Mouse (Mus musculus) forebrain, embryonic 14.5 days (tissue): ENCODE measurements at regions not wholly inside any gene's neighbourhood (a gene's known extent, or its start where the extent isn't known, plus 50 kb on each side); places are given as distances from the start of the nearest gene placed in this dataset.

ENCODE experiments used
- ATAC-seq: fragments of 200-750 bp; cut with Nextera tagmentation; 2 replicates; pipeline ENCODE4 v1.8.0; 2017; ENCODE audit warnings: mild to moderate bottlenecking, moderate library complexity
- DNase-seq: peaks from one replicate; pipeline ENCODE4 v3.0.0-alpha.2; 2015; ENCODE audit warnings: low spot score
- H3K27ac ChIP-seq: fragments of 300-500 bp; sonication (generic); 2 replicates; pipeline ENCODE4 v1.5.1; 2014; ENCODE audit warnings: low read depth, mild to moderate bottlenecking, control low read depth, low read length, moderate library complexity
- H3K27me3 ChIP-seq: fragments of 300-500 bp; sonication (generic); replicated peaks from 2 replicates; pipeline ENCODE4 v1.6.1; 2014; ENCODE audit warnings: low read length, control low read depth, mixed read lengths; ENCODE audit not compliant: control insufficient read depth, insufficient read depth
- H3K36me3 ChIP-seq: fragments of 300-500 bp; sonication (generic); 2 replicates; pipeline ENCODE4 v1.6.1; 2014; ENCODE audit warnings: low read length, control low read depth; ENCODE audit not compliant: control insufficient read depth, insufficient read depth
- H3K4me1 ChIP-seq: fragments of 300-500 bp; sonication (generic); 2 replicates; pipeline ENCODE4 v1.6.1; 2014; ENCODE audit warnings: antibody characterized with exemption, low read length, control low read depth; ENCODE audit not compliant: control insufficient read depth, insufficient read depth
- H3K4me2 ChIP-seq: fragments of 300-500 bp; sonication (generic); 2 replicates; pipeline ENCODE4 v1.6.1; 2014; ENCODE audit warnings: mild to moderate bottlenecking, control low read depth, low read length
- H3K4me3 ChIP-seq: fragments of 300-500 bp; sonication (generic); 2 replicates; pipeline ENCODE4 v1.5.1; 2014; ENCODE audit warnings: low read depth, low read length, control low read depth
- H3K9ac ChIP-seq: fragments of 300-500 bp; sonication (generic); 2 replicates; pipeline ENCODE4 v1.6.1; 2014; ENCODE audit warnings: mild to moderate bottlenecking, low read length, control low read depth, moderate library complexity
- H3K9me3 ChIP-seq: fragments of 300-500 bp; sonication (generic); replicated peaks from 2 replicates; pipeline ENCODE4 v1.6.1; 2016; ENCODE audit warnings: low read length, control low read depth, mixed read lengths; ENCODE audit not compliant: control insufficient read depth
- WGBS: fragments of 180-500 bp; shearing (Covaris S2); extraction: QIAGEN DNeasy Blood & Tissue Kit; methylation state at CpG from one replicate; pipeline ENCODE4 v1.1.7; 2014; 5-methylcytosine and 5-hydroxymethylcytosine counted together

GRCm38 (mm10) chr19:20240471-20240870 is 150.3 kb downstream of the Anxa1 start:
- ATAC-seq (0 out of 2 replicates have a peak, but pooled peaks have one; percentile 20), DNase-seq (peak; percentile 46)
- no peak overlapping the region for H3K9ac ChIP-seq
- H3K36me3 ChIP-seq, result no peaks in the 10 kb centered on the region
- H3K4me2 ChIP-seq, result no peak overlapping the region
- H3K27ac ChIP-seq, result no peak overlapping the region
- H3K4me1 ChIP-seq, result no peaks in the 10 kb centered on the region
- no peaks in the 10 kb centered on the region for H3K27me3 ChIP-seq
- H3K9me3 ChIP-seq, result no peaks in the 10 kb centered on the region
- WGBS, result 33% methylated on average over 1 of the region's 1 CpGs
- H3K4me3 ChIP-seq, result no peak overlapping the region

DNA sequence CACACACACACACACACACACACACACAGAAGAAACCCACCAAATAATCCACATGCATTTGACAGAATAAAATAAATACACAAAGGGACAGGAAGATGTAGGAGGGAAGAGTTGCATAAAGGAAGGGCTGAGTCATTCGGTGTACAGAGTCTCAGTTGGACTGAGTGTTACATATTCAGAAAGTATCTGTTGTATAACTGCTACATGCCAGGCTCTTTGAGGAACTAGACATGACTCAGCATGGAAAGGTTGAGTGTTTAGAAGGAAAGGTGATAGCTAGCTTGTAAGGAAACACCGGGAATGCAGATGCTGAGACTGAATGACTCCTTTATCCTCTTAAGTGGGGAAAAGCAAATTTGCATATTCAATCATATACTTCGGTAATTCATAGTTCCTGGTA is 151.3 kb downstream of the Anxa1 start:
- Histone ChIP-seq H3K4me3 (no peak overlapping the region), H3K4me2 (no peak overlapping the region), H3K9ac (no peak overlapping the region), H3K27me3 (no peaks in the 10 kb centered on the region), H3K36me3 (no peaks in the 10 kb centered on the region), H3K27ac (no peak overlapping the region), H3K4me1 (no peaks in the 10 kb centered on the region), H3K9me3 (no peaks in the 10 kb centered on the region)
- 42% methylated on average over 3 of the region's 3 CpGs for WGBS
- ATAC-seq, result no peak
- DNase-seq, result no peak

- Histone ChIP-seq H3K4me1 (no peaks in the 10 kb centered on the region), H3K36me3 (no peaks in the 10 kb centered on the region), H3K27me3 (no peaks in the 10 kb centered on the region), H3K4me2 (no peak overlapping the region), H3K4me3 (no peak overlapping the region), H3K27ac (no peak overlapping the region), H3K9me3 (no peaks in the 10 kb centered on the region), H3K9ac (no peak overlapping the region)
- ATAC-seq (no peak), DNase-seq (no peak)
- whole genome bisulfite sequencing, result 79% methylated on average over 7 of the region's 7 CpGs
Observed at GRCm38 (mm10) chr19:20226756-20227155, 164.0 kb downstream of the Anxa1 start.

- H3K9me3 ChIP-seq, result no peaks in the 10 kb centered on the region
- H3K4me1 ChIP-seq, result no peaks in the 10 kb centered on the region
- no peak for ATAC-seq
- no peak overlapping the region for H3K4me2 ChIP-seq
- no peak overlapping the region for H3K9ac ChIP-seq
- H3K36me3 ChIP-seq, result no peaks in the 10 kb centered on the region
- H3K27me3 ChIP-seq, result no peaks in the 10 kb centered on the region
- DNase-seq, result no peak
- no peak overlapping the region for H3K27ac ChIP-seq
- H3K4me3 ChIP-seq, result no peak overlapping the region
Observed at GRCm38 (mm10) chr19:20217389-20217788, 173.4 kb downstream of the Anxa1 start.

DNA sequence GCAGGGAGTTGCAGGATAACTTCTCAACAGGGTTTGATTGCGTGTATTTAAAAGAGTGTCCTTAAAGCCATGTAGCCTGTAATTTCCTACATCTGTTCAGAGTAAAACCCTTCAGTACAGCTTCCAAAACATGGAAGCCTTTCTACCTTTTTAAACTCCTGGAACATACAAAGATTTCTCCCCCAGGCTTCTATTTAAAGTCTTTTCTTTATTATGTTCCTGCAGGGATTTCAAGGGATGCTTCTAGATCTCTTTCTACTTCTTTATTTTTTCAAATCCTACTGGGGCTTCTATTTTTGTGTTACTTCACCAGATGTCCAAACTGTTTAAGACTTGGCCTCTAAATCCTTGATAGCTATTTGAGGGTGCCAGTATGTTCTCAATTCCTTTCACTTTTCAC is 196.2 kb downstream of the Anxa1 start:
- no peaks in the 10 kb centered on the region for H3K36me3 ChIP-seq
- DNase-seq, result no peak
- H3K4me1 ChIP-seq, result no peaks in the 10 kb centered on the region
- H3K9ac ChIP-seq, result no peak overlapping the region
- no peak overlapping the region for H3K4me2 ChIP-seq
- H3K27ac ChIP-seq, result no peak overlapping the region
- no peak overlapping the region for H3K4me3 ChIP-seq
- ATAC-seq, result no peak
- WGBS, result 89% methylated on average over 1 of the region's 1 CpGs
- no peaks in the 10 kb centered on the region for H3K9me3 ChIP-seq
- no peaks in the 10 kb centered on the region for H3K27me3 ChIP-seq

DNA sequence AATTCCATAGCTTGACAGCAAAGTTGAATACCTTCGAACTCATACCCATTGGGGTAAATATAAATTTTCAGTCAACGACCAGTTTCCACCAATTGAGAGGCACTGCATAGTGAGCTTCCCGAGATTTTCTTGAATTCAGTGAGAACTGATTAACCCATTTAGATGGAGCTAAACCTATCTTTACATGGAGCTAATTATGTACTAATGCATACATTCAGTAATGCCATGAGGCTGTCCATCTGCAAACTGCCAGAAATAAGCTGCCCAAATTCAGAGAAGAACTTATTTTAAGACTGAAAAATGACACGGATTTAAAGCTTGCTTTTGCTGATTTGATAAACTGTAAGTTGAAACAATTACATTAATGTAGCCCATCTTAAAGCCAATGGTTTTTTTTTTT is 208.9 kb downstream of the Anxa1 start:
- Histone ChIP-seq H3K27me3 (no peaks in the 10 kb centered on the region), H3K9ac (no peak overlapping the region), H3K27ac (no peak overlapping the region), H3K4me1 (no peaks in the 10 kb centered on the region), H3K36me3 (no peaks in the 10 kb centered on the region), H3K4me3 (no peak overlapping the region), H3K4me2 (no peak overlapping the region), H3K9me3 (no peaks in the 10 kb centered on the region)
- 83% methylated on average over 4 of the region's 4 CpGs for WGBS
- no peak for ATAC-seq
- no peak for DNase-seq

DNA sequence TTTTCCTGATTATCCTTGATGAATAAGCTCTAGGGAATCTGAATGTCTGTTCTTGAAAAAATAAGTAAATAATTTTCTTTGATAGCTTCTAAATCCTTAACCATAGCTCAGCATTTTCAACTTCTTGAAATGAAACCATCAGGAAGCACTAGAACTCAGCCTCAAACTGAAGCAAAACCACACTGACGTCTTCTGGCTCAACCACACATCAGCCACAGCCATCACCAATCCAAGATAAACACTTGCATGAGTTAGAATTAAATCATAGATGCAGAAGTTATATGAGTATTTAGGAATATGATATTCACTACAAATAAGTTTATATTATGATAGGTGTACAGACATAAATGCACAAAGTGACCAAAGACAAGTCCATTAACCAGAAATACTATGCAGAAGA is 229.2 kb downstream of the Anxa1 start:
- H3K36me3 ChIP-seq, result no peaks in the 10 kb centered on the region
- ATAC-seq (no peak), DNase-seq (no peak)
- no peaks in the 10 kb centered on the region for H3K9me3 ChIP-seq
- H3K4me3 ChIP-seq, result no peak overlapping the region
- H3K4me2 ChIP-seq, result no peak overlapping the region
- H3K9ac ChIP-seq, result no peak overlapping the region
- 90% methylated on average over 1 of the region's 1 CpGs for WGBS
- no peaks in the 10 kb centered on the region for H3K4me1 ChIP-seq
- no peak overlapping the region for H3K27ac ChIP-seq
- H3K27me3 ChIP-seq, result no peaks in the 10 kb centered on the region

DNA sequence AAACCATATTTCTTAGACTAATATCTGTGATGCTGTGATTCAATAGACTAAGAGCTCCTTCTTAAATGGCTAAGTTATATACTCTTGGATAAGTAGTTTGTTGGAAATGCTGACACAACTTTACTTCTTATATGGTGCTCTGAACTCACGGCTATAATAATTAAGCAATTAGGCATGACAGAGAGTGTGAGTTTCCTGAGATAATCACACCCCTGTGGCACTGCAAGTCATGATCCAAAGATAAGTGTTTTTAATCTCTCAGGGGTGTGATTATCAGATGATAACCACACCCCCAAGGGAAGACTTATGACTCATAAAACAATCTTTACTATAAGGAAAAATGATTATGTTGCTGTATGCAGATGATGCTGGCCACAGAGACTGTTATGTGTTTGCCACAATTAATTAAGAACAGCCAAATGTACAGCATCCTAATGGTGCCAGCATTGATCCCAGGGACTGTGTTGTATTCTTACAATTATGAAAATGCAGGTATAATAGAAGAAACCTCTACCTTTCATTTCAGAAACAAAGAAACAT is 234.3 kb downstream of the Anxa1 start:
- Histone ChIP-seq H3K4me2 (no peak overlapping the region), H3K36me3 (no peaks in the 10 kb centered on the region), H3K27ac (no peak overlapping the region), H3K9ac (no peak overlapping the region), H3K27me3 (no peaks in the 10 kb centered on the region), H3K4me1 (no peaks in the 10 kb centered on the region), H3K9me3 (no peaks in the 10 kb centered on the region), H3K4me3 (no peak overlapping the region)
- WGBS, result 54% methylated on average over 1 of the region's 1 CpGs
- DNase-seq, result no peak
- no peak for ATAC-seq

DNA sequence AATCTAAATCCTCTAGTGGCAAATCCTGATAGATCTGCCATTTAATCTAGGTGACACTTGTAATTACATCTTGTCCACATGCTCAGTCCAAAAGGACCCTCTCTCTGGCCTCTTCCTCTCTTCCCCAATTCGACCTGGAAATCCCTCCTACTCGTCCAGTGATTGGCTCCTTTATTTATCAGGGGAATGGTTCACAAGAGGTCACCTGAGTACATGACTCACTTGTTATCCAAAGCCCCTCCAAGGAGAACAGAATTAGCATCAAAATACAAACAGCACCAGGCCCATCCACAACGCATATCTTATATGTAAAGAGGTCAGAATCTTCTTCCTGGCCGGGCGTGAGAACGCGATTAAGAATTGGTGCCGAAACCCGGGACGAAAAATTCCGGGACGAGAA is 251.2 kb downstream of the Anxa1 start:
- Histone ChIP-seq H3K27me3 (no peaks in the 10 kb centered on the region), H3K4me2 (no peak overlapping the region), H3K4me1 (no peaks in the 10 kb centered on the region), H3K9me3 (no peaks in the 10 kb centered on the region), H3K27ac (no peak overlapping the region), H3K36me3 (no peaks in the 10 kb centered on the region), H3K9ac (no peak overlapping the region), H3K4me3 (no peak overlapping the region)
- WGBS, result 94% methylated on average over 12 of the region's 12 CpGs
- no peak for DNase-seq
- ATAC-seq, result no peak
